Mouse (Mus musculus): ENCODE results near the gene Sh3bp5l.

DNA sequence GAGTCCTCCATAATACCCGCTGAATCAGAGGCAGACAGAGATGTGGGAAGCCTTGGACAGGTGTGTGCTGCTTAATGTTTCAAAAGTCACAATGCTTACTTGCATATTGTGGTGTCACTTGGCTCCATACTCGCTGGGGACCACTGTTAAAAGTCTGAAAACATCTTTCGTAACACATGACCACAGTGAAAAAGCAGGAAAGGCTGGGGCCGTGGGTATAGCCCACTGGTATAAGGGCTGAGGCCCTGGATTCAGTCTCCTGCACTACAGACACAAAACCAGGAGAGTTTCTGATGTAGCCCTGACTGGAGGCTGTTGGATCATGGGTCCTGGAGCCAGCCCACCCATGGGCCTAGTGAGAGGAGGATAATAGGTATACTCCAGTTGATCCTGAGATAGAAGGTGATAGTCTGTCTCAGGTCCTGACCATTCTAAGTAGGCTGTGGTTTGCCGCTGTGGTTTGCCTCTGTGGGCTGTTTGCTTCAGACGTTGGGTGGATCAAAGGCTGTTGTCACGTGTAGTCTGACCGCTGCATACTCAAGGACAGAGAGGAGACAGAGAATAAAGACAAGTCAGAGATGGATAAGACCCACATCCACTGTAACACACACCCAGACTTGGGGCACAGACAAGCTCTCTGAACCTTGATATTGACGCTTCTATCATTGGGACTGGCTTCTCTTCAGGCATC is 40.4 kb upstream of the Sh3bp5l start:
- no peak for TF ChIP-seq CTCF (IDR thresholded peaks at IDR 0.05; ENCODE audit: low read depth, low read length)
- TF ChIP-seq TAL1 (conservative IDR thresholded peaks at IDR 0.05; ENCODE audit: low read depth, low read length) = no peak

All from G1E (cell line).